Mouse (Mus musculus) heart, adult 2 months (tissue): ENCODE results near the gene Anapc15.

Experiments used
- CTCF ChIP-seq: fragments of 200-600 bp; IDR thresholded peaks from 2 replicates; pipeline ENCODE4 v1.8.1; 2022; ENCODE audit warnings: antibody characterized with exemption, mild to moderate bottlenecking, moderate library complexity
- EP300 ChIP-seq: fragments of 200-500 bp; IDR thresholded peaks from 2 replicates; pipeline ENCODE4 v1.6.1; 2011; ENCODE audit warnings: low read depth, low read length, control low read depth; ENCODE audit not compliant: insufficient read depth
- POLR2A ChIP-seq: fragments of 200-500 bp; IDR thresholded peaks from 2 replicates; pipeline ENCODE4 v1.6.1; 2011; ENCODE audit warnings: mild to moderate bottlenecking, low read depth, low read length, control low read depth; ENCODE audit not compliant: insufficient read depth

GRCm38 (mm10) chr7:101836271-101837153, 27.0 kb upstream of the Anapc15 start:
- TF ChIP-seq POLR2A (no peak; the same call in 1 of the 2 replicates), CTCF (no peak), EP300 (no peak)
